24 mouse cellular contexts compared by ENCODE assay signal in the genomic region with DNA sequence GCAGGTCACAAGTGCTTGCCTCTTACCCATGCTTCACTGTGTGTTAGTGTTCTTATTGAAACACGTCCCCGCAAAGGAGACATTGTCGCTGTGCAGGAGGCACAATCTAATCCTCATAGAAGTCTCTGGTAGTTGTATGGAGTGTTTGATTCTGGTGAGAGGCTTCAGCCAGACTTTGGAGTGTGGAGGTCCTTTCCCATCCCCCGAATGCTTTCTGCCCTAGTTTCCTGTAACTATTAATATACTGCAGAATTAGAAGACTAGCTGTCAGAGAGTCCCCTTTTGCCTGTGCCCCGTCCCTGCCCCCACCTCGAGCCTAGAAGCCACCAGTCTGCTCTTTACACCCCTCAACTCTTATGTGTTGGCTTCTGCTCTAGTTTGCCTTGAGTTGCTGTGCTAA. TPM values are rescaled to one million over a fixed set of nuclear protein-coding genes. Genes with fewer than 3 reads are reported as not detected.
A peak's percentile ranks its signal among the peaks of the same experiment; 100 is the strongest.
DNase-seq lines count a peak whose midpoint lies in the region; ATAC-seq lines count a peak whose summit lies in the region.
"Had no signal": no experiment of that assay in that cellular context is flagged by ENCODE, and none has a peak within 500 bp of the region (broad histone marks: within the 10 kb centered on the region; RNA-seq: fewer than 3 reads in every experiment).

No protein-coding gene starts in this region.

- H3K9ac ChIP-seq in heart, embryonic 12.5 days, result no peak overlapping the region
- H3K9ac ChIP-seq: embryonic facial prominence, embryonic 13.5 days; embryonic facial prominence, embryonic 15.5 days; forebrain, embryonic 13.5 days; forebrain, embryonic 15.5 days; forebrain, postnatal 0 days had no signal

- H3K27ac ChIP-seq in heart, embryonic 12.5 days (ENCODE audit: poor library complexity, severe bottlenecking), result no peak overlapping the region; the same call in 1 of the 2 replicates
- H3K27ac ChIP-seq: embryonic facial prominence, embryonic 13.5 days; embryonic facial prominence, embryonic 15.5 days; forebrain, embryonic 10.5 days; forebrain, embryonic 13.5 days; forebrain, embryonic 15.5 days had no signal

- no peaks in the 10 kb centered on the region for H3K36me3 ChIP-seq in heart, embryonic 12.5 days
- H3K36me3 ChIP-seq: embryonic facial prominence, embryonic 13.5 days; embryonic facial prominence, embryonic 15.5 days; forebrain, embryonic 10.5 days had no signal

- peak; percentile 36; the same call in 1 of the 2 replicates for ATAC-seq in heart, embryonic 12.5 days (ENCODE audit: insufficient number of reproducible peaks, low FRiP score)
- ATAC-seq: forebrain, embryonic 13.5 days; forebrain, embryonic 15.5 days; forebrain, postnatal 0 days had no signal

- no peak overlapping the region for H3K4me2 ChIP-seq in heart, embryonic 12.5 days
- H3K4me2 ChIP-seq: embryonic facial prominence, embryonic 13.5 days; embryonic facial prominence, embryonic 15.5 days; forebrain, embryonic 13.5 days; forebrain, embryonic 15.5 days had no signal

- H3K27me3 ChIP-seq in heart, embryonic 12.5 days (replicated peaks), result no peaks in the 10 kb centered on the region
- H3K27me3 ChIP-seq: embryonic facial prominence, embryonic 13.5 days; embryonic facial prominence, embryonic 15.5 days; forebrain, embryonic 13.5 days; forebrain, embryonic 15.5 days had no signal

- no peak overlapping the region for H3K4me3 ChIP-seq in heart, embryonic 12.5 days
- H3K4me3 ChIP-seq: embryonic facial prominence, embryonic 13.5 days; embryonic facial prominence, embryonic 15.5 days; erythroblast, embryonic 14.5 days; forebrain, embryonic 10.5 days; forebrain, embryonic 13.5 days; forebrain, embryonic 15.5 days had no signal

- peaks cover 12% of the 10 kb centered on the region for H3K4me1 ChIP-seq in heart, embryonic 12.5 days (replicated peaks)

- 61% methylated on average over 6 of the region's 6 CpGs for whole genome bisulfite sequencing in heart, embryonic 12.5 days

- H3K9me3 ChIP-seq in heart, embryonic 12.5 days (replicated peaks), result no peaks in the 10 kb centered on the region
- H3K9me3 ChIP-seq: embryonic facial prominence, embryonic 13.5 days; embryonic facial prominence, embryonic 15.5 days; forebrain, embryonic 10.5 days; forebrain, embryonic 13.5 days; forebrain, embryonic 15.5 days had no signal

- peak; percentile 66 for DNase-seq in heart, adult 11 months
- DNase-seq in heart, postnatal 4 days, result no peak
- DNase-seq in heart, adult 9 months (ENCODE audit: low spot score in 2 of 2), result no peak
- peak; percentile 6 for DNase-seq in A20 (ENCODE audit: low read depth, low spot score)
- DNase-seq: adrenal gland, adult 2 months; adrenal gland, postnatal 10 days; adrenal gland, postnatal 25 days; cerebellum, adult 11 months; cerebellum, adult 18-20 months; cerebellum, adult 8-10 months; cerebellum, adult 9-11 months; cerebellum, postnatal 14 days; cerebellum, postnatal 36 days; embryo, embryonic 11 days; forebrain, postnatal 0 days had no signal

RNA-seq across cellular contexts. Expression of a gene that starts 30.4 kb away (rescaled TPM):
- total RNA-seq in heart, postnatal 4 days (2021), result 10 to 100 TPM; 13.8 to 14.0 TPM
- 8.6 and 9.3 TPM in 2 replicates for polyA plus RNA-seq in heart, embryonic 12.5 days (2016; fragmentation: Nextera tagmentation; extraction: Ambion mirVana)
- total RNA-seq: common myeloid progenitor, adult 5-6 weeks; MEL had no signal
- polyA plus RNA-seq: erythroblast, embryonic 14.5 days had no signal

Comparison
In these comparisons a context has a peak if more than half of its experiments do, and no peak if none do; other contexts are left out.
1. DNase-seq: peak in heart, adult 11 months (single experiment) and A20 (single experiment); none in heart, postnatal 4 days (single experiment) and heart, adult 9 months (0 of 2).